Mouse (Mus musculus): ENCODE measurements around the gene Mall. TPM values are rescaled to one million over a fixed set of nuclear protein-coding genes. Genes with fewer than 3 reads are reported as not detected.

Gene Mall
- 5.3 and 5.4 TPM in 2 replicates for polyA plus RNA-seq (2012; rRNA removed)

- no peak for DNase-seq (ENCODE audit: low spot score)
These were observed at the start of gene Mall for GRCm38 (mm10) chr2:127729671-127730070. TSS of gene Mall (minus strand) at chr2:127729932.

GRCm38 (mm10) chr2:127778451-127778850 lies 48.7 kb upstream of the Mall start:
- no peak for DNase-seq (ENCODE audit: low spot score)

GRCm38 (mm10) chr2:127775013-127775412 lies 45.3 kb upstream of the Mall start:
- no peak for DNase-seq (ENCODE audit: low spot score)

GRCm38 (mm10) chr2:127774578-127774941 lies 44.8 kb upstream of the Mall start:
- no peak for DNase-seq (ENCODE audit: low spot score)

- DNase-seq (ENCODE audit: low spot score), result no peak
These were observed 44.3 kb upstream of the Mall start for GRCm38 (mm10) chr2:127773938-127774577.

GRCm38 (mm10) chr2:127761587-127761986 lies 31.9 kb upstream of the Mall start:
- DNase-seq (ENCODE audit: low spot score), result no peak

- DNase-seq (ENCODE audit: low spot score), result no peak
These were observed 30.8 kb upstream of the Mall start for GRCm38 (mm10) chr2:127760429-127761000.

GRCm38 (mm10) chr2:127760014-127760413 lies 30.3 kb upstream of the Mall start:
- DNase-seq (ENCODE audit: low spot score), result no peak

- no peak for DNase-seq (ENCODE audit: low spot score)
These were observed 29.6 kb upstream of the Mall start for GRCm38 (mm10) chr2:127759157-127759880.

GRCm38 (mm10) chr2:127757171-127757570 lies 27.4 kb upstream of the Mall start:
- DNase-seq (ENCODE audit: low spot score), result no peak

GRCm38 (mm10) chr2:127754113-127754512 lies 24.4 kb upstream of the Mall start:
- no peak for DNase-seq (ENCODE audit: low spot score)

- no peak for DNase-seq (ENCODE audit: low spot score)
These were observed 22.3 kb upstream of the Mall start for GRCm38 (mm10) chr2:127751849-127752610.

- DNase-seq (ENCODE audit: low spot score), result no peak
These were observed 19.6 kb upstream of the Mall start for GRCm38 (mm10) chr2:127749376-127749775.

GRCm38 (mm10) chr2:127748316-127748715 lies 18.6 kb upstream of the Mall start:
- no peak for DNase-seq (ENCODE audit: low spot score)

GRCm38 (mm10) chr2:127742637-127743036 lies 12.9 kb upstream of the Mall start:
- no peak for DNase-seq (ENCODE audit: low spot score)

- DNase-seq (ENCODE audit: low spot score), result no peak
These were observed 11.2 kb upstream of the Mall start for GRCm38 (mm10) chr2:127740756-127741519.

GRCm38 (mm10) chr2:127737885-127738284 lies 8.2 kb upstream of the Mall start:
- no peak for DNase-seq (ENCODE audit: low spot score)

GRCm38 (mm10) chr2:127736631-127737209 lies 7.0 kb upstream of the Mall start:
- no peak for DNase-seq (ENCODE audit: low spot score)

GRCm38 (mm10) chr2:127735512-127736145 lies 5.9 kb upstream of the Mall start:
- no peak for DNase-seq (ENCODE audit: low spot score)

GRCm38 (mm10) chr2:127734889-127735288 lies 5.2 kb upstream of the Mall start:
- no peak for DNase-seq (ENCODE audit: low spot score)

Measured in urinary bladder, adult 2 months (tissue).